Mouse (Mus musculus) kidney, adult 9 months (tissue): Measurements from ENCODE around the gene Atp5k.

Experiments used
- DNase-seq: peaks from one replicate; pipeline ENCODE4 v3.0.0; 2022

The Atp5k gene

DNA sequence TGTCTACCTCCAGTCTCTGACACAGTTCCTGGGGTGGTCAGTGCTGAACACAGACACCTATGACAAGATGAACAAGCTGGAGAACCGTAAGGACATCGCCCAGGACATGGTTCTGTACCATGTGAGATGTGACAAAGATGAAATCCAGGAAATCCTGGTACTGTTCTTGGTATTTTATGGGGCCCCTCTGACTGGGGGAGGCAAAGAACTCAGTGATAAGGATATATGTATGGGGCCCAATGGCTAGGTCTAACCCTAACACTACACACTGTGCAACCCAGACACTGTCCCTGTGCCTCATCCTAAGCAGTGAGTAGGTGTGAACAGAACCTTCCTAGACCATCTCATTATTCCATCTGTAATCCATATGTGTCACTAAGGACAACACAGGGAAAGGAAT is 10.8 kb downstream of the Atp5k start:
- no peak for DNase-seq

DNA sequence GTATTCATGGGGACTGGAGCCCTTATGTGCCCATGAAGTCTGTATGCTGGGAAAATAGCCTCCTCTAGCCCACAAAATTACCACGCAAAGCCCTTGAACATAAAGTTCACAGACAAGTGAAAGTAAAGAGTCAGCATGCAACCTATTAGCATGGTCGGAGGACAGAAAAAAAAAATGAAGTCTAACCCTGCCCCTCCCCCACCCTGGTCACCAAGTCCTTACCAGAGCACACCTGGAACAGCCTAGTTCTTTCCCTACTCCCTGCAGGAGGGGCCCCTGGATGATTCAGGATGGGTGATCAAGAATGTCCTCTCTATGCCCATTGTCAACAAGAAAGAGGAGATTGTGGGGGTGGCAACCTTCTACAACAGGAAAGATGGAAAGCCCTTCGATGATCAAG is 11.5 kb downstream of the Atp5k start:
- DNase-seq: no peak

DNA sequence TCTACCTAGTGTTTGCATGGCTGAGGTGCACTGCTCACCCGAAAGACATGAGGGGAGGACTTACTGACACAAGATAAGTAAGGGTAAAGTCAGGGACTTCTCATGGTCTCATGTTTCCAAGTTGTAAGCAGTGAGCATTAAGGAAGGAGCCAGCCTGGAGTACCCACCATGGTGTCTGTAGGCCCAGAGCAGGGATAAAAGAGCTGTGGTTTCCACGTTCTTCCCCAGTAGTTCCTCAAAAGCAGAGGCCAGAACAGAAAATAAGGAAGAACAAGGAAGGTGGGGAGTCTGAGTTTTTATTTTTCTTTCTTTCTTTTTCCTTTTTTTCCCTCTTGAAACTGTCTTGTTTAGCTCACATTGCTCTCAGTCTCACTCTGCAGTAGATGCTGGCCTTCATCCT is 19.5 kb downstream of the Atp5k start:
- DNase-seq: no peak

DNA sequence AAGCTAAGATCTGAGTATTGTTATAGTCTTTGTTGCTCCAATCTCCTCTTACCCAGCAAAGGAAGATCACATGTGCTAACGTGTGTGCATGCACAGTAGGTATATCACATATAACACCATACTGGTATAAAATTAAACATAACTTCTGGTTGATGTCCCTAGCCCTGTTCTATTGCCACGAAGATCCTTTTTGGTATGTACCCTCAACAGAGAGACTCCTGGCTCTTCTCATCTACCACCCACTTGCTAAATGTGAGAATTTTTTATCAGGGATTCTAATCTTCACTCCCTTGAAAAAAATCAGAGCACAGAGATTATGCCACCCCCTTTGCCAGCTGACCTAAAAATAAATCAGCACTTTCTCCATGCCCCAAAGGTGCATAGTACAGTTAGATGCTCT is 27.3 kb downstream of the Atp5k start:
- no peak for DNase-seq

DNA sequence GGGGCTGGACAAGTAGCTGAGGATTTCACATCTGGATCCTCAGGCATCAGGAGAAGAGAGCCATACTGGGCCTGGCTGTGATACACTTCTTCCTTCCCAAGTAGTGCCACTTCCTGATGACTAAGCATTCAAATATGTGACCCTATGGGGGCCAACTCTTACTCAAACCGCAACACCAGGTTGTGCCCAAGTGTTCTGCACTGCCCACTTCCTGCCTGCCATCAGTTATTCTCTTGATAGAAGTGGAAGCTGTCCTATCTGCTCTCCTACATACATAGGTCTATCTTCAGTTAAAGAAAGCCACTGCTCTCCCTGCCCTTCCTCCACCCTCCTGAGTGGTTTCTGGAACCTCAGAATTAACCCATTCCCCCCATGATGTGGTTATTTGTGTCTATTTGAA is 28.8 kb downstream of the Atp5k start:
- DNase-seq: no peak

DNA sequence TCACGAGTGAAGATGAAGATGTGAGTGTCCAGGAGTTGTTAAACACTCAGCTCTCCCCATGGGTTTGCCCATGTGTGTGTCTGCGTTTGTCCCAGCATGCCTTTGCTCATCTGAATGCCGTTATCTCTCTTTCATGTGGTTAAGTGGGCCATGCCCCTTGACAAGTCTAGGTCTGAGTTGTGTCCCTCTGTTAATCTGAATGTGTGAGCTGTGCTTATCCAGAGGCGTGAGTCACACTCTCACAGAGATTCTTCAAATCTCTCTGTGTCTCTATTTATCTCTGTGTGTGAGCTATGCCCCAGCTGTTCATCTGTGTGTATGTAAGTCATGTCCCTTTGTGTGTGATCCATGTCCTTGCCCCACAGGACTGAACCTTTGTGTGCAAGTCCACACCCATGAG is 30.8 kb downstream of the Atp5k start:
- no peak for DNase-seq

DNA sequence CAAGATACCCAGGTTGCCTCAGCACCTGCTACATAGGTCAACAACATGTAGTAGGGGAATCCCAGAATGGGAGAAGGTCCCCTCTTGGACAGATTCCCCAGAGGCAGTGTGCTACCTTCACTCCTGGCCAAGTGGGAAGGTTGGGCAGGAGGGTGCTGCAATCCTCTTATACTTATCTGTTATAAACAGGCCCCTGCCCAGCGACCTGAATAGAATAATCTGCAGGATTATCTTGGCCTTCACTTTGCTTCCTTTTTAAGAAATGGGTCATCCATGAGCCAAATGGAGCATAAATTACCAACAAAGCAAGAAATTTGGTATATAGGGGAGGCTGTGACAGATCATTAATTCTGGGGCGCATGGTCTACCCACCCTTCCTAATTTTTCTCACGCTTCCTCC is 44.5 kb downstream of the Atp5k start:
- DNase-seq: no peak

DNA sequence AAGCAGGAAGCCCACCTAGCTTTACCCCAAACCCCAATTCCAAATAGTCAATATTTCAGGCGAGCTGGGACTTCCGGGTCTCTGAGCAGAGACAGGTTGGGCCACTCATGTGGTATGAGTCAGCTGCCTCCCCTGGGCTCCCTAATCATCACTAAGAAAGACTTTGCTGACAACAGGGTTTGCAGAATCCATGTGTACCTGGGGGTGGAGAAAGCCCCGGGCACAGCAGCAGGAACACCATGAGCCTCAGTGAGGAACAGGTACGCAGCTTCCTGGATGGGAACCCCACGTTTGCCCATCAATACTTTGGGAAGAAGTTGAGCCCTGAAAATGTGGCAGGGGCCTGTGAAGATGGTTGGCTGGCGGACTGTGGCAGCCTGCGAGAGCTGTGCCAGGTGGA is 46.0 kb downstream of the Atp5k start, which contains the start of gene Pde6b:
Gene Pde6b, plus strand, starts transcription at position 191 of the 400 bp plus-strand sequence.
- no peak for DNase-seq

DNA sequence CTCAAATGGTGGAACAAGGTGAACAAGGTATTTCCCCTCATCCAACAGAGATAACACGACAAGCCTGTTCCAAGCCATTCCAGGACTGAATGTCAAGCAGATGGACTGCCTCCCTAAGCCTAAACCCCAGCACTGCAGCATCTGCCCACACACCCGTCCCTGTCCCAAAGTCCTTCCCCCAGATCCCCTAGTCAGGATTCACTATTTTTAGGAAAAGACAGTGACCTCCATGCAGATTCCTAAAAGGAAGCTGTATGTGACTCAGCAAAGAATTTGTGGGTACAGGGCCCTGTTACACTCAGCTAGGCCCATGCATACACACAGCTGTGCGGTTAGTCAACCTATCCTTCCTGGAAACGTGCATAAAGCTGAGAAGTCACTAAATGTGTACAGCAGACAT is 47.8 kb downstream of the Atp5k start:
- no peak for DNase-seq

DNA sequence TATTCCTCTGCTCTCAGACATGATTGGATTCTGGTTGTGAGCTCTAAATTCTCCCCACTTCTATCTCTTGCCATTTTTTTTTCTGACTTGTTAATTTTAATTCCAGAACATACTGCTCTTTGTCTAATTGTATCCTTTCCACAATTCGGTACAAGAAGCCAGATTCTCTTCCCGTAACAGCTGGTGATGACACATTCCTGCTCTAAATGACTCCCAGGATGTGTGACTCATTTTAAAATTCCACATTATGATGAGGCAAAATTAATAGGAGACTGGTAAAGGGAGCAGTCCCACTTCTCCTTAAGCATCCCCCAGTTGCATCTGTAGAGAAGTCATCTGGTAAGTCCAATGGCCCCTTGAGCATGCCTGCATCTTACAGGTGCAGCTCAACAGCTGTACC is 48.6 kb downstream of the Atp5k start:
- no peak for DNase-seq
